Mouse (Mus musculus) midbrain, embryonic 12.5 days (tissue): Measurements from ENCODE around the gene Mgat5. TPM values are rescaled to one million over a fixed set of nuclear protein-coding genes. Genes with fewer than 3 reads are reported as not detected.

ENCODE experiments used
- ATAC-seq: fragments of 200-750 bp; cut with Nextera tagmentation; 2 replicates; pipeline ENCODE4 v1.8.0; 2017; ENCODE audit warnings: low read depth, moderate TSS enrichment, moderate library complexity; ENCODE audit not compliant: low FRiP score
- H3K27ac ChIP-seq: fragments of 300-500 bp; sonication (generic); replicated peaks from 2 replicates; pipeline ENCODE4 v1.5.1; 2016; ENCODE audit warnings: mild to moderate bottlenecking
- H3K27me3 ChIP-seq: fragments of 300-500 bp; sonication (generic); 2 replicates; pipeline ENCODE4 v1.6.1; 2016; ENCODE audit warnings: mild to moderate bottlenecking
- H3K36me3 ChIP-seq: fragments of 300-500 bp; sonication (generic); 2 replicates; pipeline ENCODE4 v1.6.1; 2016
- H3K4me1 ChIP-seq: fragments of 300-500 bp; sonication (generic); 2 replicates; pipeline ENCODE4 v1.6.1; 2016
- H3K4me2 ChIP-seq: fragments of 300-500 bp; sonication (generic); replicated peaks from 2 replicates; pipeline ENCODE4 v1.6.1; 2016; ENCODE audit warnings: mild to moderate bottlenecking, moderate library complexity
- H3K4me3 ChIP-seq: fragments of 300-500 bp; sonication (generic); 2 replicates; pipeline ENCODE4 v1.5.1; 2016; ENCODE audit warnings: mild to moderate bottlenecking
- H3K9ac ChIP-seq: fragments of 300-500 bp; sonication (generic); replicated peaks from 2 replicates; pipeline ENCODE4 v1.6.1; 2016; ENCODE audit warnings: mild to moderate bottlenecking, moderate library complexity
- H3K9me3 ChIP-seq: fragments of 300-500 bp; sonication (generic); 2 replicates; pipeline ENCODE4 v1.6.1; 2016; ENCODE audit warnings: mild to moderate bottlenecking
- WGBS: fragments of 180-500 bp; shearing (Covaris S2); methylation state at CpG from one replicate; pipeline ENCODE4 v1.1.7; 2016; 5-methylcytosine and 5-hydroxymethylcytosine counted together
- polyA plus RNA-seq: library from polyadenylated mRNA; unstranded; fragments of >200 nt; fragmentation: Nextera tagmentation; extraction: Ambion mirVana; gene quantifications from 2 replicates; pipeline ENCODE4 v1.2.1, GENCODE M21; 2016

The Mgat5 gene
- polyA plus RNA-seq, 1 experiment from 2014 or later, result 9.2 TPM

DNA sequence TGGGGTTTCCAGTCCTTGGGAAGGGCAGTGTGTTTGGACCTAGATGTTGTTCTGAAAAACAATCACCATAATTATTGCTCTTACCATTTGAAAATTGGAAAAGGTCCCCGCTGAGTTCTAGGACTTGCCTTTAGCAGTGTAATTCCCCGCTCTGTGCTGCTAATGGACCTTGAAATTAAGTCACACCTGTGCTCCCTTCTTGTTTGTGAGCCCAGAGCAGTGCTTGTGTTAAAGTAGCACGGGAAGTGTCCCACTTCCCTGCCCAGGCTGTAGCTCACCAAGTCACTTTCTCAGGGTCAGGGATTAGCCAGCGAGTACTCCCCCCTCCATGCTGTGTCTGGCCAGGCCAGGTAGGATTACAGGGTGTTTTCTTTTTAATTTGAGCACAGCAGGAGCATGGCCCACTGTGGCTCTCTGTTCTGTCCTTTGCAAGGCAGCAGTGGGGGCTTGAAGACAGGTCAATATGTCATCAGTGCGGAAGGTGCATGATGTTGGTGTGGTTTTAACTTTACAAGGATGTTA, 123.6 kb downstream of the Mgat5 start:
- Histone ChIP-seq H3K27me3 (no peaks in the 10 kb centered on the region), H3K4me1 (no peaks in the 10 kb centered on the region; the same call in 1 of the 2 replicates), H3K4me2 (no peak overlapping the region), H3K27ac (no peak overlapping the region), H3K9ac (no peak overlapping the region), H3K4me3 (no peak overlapping the region), H3K36me3 (peaks cover 3% of the 10 kb centered on the region; the same call in 1 of the 2 replicates), H3K9me3 (no peaks in the 10 kb centered on the region)
- ATAC-seq, result no peak
- 36% methylated on average over 5 of the region's 5 CpGs for WGBS

DNA sequence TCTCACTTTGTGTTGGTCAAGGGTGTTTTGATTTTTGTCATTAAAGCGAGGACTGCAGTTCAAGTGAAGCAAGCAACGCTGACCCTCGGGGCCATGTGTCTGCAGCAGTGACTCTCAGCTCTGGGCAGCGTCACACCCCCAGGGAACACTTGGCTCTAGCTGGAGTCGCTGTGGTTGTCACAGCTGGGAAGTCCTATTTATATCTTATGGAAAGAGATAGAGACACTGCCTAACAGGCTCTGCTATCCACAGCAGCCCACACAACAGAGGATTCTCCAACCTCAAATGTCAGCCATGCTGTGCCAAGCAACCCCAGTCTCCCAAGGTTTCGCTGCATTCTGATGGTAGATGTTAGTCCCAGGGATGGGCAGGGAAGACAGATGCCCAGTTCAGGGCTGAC, 125.0 kb downstream of the Mgat5 start:
- Histone ChIP-seq H3K9me3 (no peaks in the 10 kb centered on the region), H3K4me1 (no peaks in the 10 kb centered on the region; the same call in 1 of the 2 replicates), H3K36me3 (peaks cover 3% of the 10 kb centered on the region; the same call in 1 of the 2 replicates), H3K27me3 (no peaks in the 10 kb centered on the region), H3K27ac (no peak overlapping the region), H3K4me3 (no peak overlapping the region), H3K4me2 (no peak overlapping the region), H3K9ac (no peak overlapping the region)
- 89% methylated on average over 6 of the region's 6 CpGs for WGBS
- no peak for ATAC-seq

DNA sequence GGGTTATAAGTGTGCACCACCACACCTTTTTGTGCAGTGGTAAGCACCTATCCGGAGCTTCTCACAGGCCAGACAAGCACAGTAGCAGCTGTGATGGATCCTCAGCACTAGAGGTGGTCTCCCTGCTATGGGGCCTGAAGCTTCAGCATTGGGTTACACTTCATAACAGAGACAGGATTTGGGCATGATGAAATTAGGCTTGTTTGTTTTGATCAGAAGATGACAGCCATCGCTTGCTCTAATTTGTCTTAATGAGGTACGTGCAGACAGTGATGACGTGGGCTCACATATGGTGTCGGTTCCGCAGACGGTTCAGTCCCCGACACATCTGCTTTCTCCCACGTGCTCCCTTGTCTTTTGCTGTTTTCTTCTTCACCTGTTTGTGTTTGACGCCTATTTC, 132.9 kb downstream of the Mgat5 start:
- Histone ChIP-seq H3K4me1 (no peaks in the 10 kb centered on the region), H3K9me3 (no peaks in the 10 kb centered on the region), H3K9ac (no peak overlapping the region), H3K27me3 (no peaks in the 10 kb centered on the region), H3K4me3 (no peak overlapping the region), H3K27ac (no peak overlapping the region), H3K36me3 (no peaks in the 10 kb centered on the region), H3K4me2 (no peak overlapping the region)
- WGBS, result 92% methylated on average over 10 of the region's 10 CpGs
- no peak for ATAC-seq

DNA sequence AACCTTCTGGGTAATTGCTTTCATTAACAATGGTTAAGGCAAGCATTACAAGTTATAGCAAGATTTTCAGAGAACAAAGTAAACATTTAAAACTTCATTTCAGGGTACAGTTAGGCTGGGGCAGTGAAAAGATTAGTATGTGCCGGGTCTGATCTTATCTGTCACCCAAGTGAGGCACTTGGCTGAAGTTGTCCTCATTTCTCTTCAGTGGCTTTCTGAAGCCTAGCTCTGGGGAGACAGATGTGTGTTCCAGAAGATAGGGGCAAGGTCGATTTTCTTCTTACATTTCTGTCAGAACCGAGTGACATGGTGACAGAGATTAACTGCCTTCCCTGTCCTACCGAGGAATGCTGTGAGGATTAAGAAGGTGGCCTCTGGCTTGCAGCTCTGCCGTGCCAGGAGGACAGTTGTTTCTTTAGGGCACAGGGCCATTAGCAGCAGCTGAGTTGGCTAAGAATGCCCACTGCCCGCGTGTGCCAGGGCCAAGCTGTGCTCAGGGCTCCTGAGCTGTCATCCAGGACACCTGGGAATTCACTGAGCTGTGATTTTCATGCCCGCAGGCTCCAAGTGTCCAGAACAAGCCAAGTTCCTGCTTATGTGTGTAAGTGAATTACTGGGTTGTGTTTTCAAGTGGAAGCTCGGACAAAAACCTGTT, 134.1 kb downstream of the Mgat5 start:
- Histone ChIP-seq H3K4me1 (no peaks in the 10 kb centered on the region), H3K9ac (no peak overlapping the region), H3K27ac (no peak overlapping the region), H3K4me3 (no peak overlapping the region), H3K36me3 (no peaks in the 10 kb centered on the region), H3K4me2 (no peak overlapping the region), H3K9me3 (no peaks in the 10 kb centered on the region), H3K27me3 (no peaks in the 10 kb centered on the region)
- WGBS, result 64% methylated on average over 9 of the region's 9 CpGs
- no peak for ATAC-seq

DNA sequence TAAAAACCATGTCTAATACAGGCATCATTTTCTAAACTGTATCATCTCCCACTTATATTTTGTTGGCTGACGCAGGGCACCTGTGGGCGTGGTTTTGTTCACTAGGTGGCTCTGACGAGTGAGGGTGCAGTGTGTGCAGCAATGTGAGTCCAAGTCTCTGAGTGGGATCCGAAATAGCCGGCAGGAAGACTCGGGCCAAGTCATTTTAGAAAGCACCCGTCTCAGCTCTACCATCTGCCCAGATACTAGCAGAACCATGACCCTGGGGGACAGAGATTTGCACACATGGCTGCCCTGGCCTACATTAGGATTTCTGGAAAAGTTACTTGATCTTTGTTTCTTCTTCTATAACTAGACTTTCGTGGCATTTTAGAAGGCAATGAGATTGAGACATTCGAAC, 135.5 kb downstream of the Mgat5 start:
- H3K27me3 ChIP-seq, result no peaks in the 10 kb centered on the region
- no peaks in the 10 kb centered on the region for H3K4me1 ChIP-seq
- no peak overlapping the region for H3K9ac ChIP-seq
- ATAC-seq, result no peak
- no peaks in the 10 kb centered on the region for H3K36me3 ChIP-seq
- no peak overlapping the region for H3K4me2 ChIP-seq
- no peak overlapping the region for H3K27ac ChIP-seq
- 92% methylated on average over 9 of the region's 9 CpGs for WGBS
- no peak overlapping the region for H3K4me3 ChIP-seq
- H3K9me3 ChIP-seq, result no peaks in the 10 kb centered on the region

DNA sequence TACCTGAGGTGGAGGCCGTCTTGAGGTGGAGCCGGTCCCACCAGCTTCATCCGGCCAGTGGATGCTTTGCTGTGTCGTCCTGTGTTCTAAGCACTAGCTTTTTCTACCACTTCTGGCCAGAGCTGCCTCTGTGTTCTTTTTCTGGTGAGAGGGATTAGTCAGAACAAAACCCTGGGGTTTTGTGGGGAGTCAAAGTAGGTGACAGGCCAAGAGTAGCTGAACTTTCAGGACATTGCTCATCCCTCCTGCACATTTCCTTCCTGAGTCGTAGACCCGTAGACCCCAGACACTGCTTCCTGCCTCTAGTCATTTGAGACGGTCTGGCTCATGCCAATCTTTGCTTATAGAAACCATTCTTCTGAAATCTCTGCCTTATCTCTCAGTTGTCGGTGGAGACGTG, 140.1 kb downstream of the Mgat5 start:
- ATAC-seq, result no peak
- Histone ChIP-seq H3K4me2 (no peak overlapping the region), H3K36me3 (no peaks in the 10 kb centered on the region), H3K4me3 (no peak overlapping the region), H3K27ac (no peak overlapping the region), H3K4me1 (no peaks in the 10 kb centered on the region), H3K9me3 (no peaks in the 10 kb centered on the region), H3K27me3 (no peaks in the 10 kb centered on the region), H3K9ac (no peak overlapping the region)
- WGBS, result 76% methylated on average over 9 of the region's 9 CpGs

DNA sequence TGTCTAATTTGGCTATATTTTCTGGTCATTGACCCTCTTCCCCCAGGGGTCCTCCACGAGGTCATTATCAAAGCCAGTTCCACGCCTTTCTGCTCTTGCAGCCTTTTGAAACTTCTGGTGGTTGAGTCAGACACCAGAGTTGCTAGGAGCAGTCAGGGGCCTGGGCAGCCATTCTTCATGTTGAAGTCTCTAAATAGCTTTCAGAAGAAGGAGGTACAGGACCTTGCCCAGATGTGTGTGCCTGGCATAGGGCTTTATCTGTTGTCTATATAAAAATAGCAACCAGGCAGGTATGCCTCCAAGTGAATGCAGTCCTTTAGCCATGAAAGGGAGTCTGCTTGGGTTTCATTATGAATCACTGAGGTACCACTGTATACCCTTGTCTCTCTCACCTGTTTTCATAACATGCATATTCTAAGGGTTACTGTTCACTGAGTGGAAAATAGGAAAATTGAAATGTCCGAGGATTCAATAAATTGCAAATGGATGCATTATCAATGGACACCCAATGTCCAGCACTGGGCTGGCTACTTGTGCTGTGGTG, 141.9 kb downstream of the Mgat5 start:
- Histone ChIP-seq H3K4me1 (no peaks in the 10 kb centered on the region), H3K27me3 (no peaks in the 10 kb centered on the region), H3K9ac (no peak overlapping the region), H3K36me3 (no peaks in the 10 kb centered on the region), H3K9me3 (no peaks in the 10 kb centered on the region), H3K27ac (no peak overlapping the region), H3K4me2 (no peak overlapping the region), H3K4me3 (no peak overlapping the region)
- WGBS, result 71% methylated on average over 3 of the region's 3 CpGs
- ATAC-seq, result no peak

DNA sequence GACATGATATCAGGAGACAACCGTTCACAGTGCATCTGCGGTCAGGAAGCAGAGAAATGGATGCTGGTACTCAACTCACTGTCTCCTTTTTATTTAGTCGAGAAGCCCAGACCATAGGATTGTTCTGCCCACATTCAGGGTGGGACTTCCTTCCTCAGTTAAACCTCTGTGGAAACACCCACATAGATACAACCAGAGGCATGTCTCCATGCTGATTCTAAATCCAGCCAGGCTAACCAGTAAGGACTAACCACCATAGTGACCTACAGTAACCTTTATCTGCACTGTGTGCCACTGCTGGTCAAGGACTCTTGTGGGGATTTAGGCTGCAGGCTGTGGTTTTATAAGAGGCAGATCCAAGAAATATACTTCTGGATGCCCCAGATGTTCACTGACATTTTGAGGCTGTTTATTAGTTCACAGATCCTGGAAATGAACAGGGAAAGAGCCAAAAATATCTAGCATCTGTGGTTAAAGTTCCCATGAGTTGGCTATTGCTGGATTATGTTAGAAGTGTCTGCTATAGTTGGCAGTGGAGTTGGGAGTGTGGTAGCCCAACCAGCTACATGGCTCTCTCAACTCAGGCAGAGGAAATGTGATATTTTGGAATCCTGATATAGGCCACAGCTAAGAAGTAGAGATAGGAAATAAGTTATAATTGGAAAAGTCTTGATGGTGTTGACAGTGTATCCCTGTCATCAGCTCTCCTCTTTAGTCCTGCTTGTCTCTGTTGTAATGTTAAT, 143.2 kb downstream of the Mgat5 start:
- Histone ChIP-seq H3K27me3 (no peaks in the 10 kb centered on the region), H3K9me3 (no peaks in the 10 kb centered on the region), H3K36me3 (no peaks in the 10 kb centered on the region), H3K4me2 (no peak overlapping the region), H3K9ac (no peak overlapping the region), H3K4me1 (no peaks in the 10 kb centered on the region), H3K27ac (no peak overlapping the region), H3K4me3 (no peak overlapping the region)
- WGBS, result 92% methylated on average over 3 of the region's 3 CpGs
- no peak for ATAC-seq

DNA sequence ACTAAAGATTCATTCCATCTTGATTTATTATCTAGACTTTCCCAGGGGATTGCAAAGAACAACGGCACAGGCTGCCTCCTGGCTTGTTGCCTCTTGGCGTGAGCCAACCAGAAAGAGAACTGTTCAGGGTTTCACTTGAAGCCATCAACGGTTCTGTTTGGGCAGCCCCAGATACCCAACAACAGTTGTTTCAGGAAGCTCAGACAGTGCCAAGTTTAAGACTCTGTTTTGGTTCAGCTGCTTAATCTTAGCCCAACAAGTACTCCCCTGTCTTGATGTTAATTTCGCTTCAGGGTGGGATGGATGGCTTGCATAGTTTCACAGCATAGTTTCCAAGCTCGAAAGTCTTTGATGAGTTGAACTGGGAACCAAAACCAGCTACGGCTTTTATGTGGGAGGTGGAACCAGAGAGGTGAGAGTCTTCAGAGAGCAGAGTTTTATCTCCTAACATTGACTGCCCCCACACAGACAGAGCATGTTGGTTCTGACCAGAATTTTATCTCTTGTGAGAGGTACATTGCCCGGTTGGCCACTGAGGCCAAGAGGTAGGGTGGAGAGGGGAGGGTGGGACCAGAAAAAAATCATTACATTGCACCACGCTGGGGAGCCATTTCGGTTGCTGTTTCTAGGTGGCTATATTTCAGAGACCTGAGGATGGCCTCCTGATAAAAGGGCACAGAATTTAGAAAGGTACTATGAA, 144.0 kb downstream of the Mgat5 start:
- Histone ChIP-seq H3K4me1 (peaks cover 2% of the 10 kb centered on the region; the same call in 1 of the 2 replicates), H3K9me3 (no peaks in the 10 kb centered on the region), H3K36me3 (no peaks in the 10 kb centered on the region), H3K27ac (no peak overlapping the region), H3K27me3 (no peaks in the 10 kb centered on the region), H3K9ac (no peak overlapping the region), H3K4me3 (no peak overlapping the region), H3K4me2 (no peak overlapping the region)
- ATAC-seq, result no peak
- WGBS, result 89% methylated on average over 9 of the region's 9 CpGs

DNA sequence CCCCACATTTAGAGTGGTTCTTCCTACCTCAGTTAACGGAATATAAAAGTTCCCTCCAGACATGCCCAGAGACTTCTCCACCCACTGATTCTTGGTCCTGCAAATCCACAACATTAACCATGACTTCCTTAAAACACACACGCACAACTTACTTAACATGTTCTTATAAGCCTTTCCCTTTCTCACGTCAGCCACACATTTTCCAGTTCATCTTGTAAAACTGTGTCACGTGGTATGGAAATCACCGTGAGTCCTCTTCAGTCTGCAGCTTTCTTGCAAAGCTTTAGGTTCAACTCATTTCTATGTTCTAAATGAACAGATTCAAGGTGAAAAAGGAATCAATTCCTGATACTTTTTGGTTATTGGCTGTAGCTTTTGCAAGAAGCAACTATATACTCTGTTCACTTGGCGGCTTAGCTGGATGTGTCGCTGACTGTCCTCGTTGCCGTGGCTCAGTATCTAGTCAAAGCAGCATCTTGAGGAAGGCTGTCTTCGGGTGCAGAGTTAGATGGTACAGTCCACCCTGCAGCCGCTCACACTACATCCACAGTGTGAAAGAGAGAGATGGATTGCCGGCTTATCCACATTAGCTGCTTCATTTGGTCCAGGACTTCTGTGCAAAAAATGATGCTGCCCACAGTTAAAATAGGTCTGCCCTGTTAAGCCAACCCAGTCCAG, 146.7 kb downstream of the Mgat5 start:
- H3K4me3 ChIP-seq, result no peak overlapping the region
- H3K9me3 ChIP-seq, result no peaks in the 10 kb centered on the region
- no peak overlapping the region for H3K27ac ChIP-seq
- H3K27me3 ChIP-seq, result no peaks in the 10 kb centered on the region
- H3K4me2 ChIP-seq, result no peak overlapping the region
- 92% methylated on average over 12 of the region's 12 CpGs for WGBS
- no peak for ATAC-seq
- no peak overlapping the region for H3K9ac ChIP-seq
- no peaks in the 10 kb centered on the region for H3K36me3 ChIP-seq
- H3K4me1 ChIP-seq, result peaks cover 2% of the 10 kb centered on the region; the same call in 1 of the 2 replicates

DNA sequence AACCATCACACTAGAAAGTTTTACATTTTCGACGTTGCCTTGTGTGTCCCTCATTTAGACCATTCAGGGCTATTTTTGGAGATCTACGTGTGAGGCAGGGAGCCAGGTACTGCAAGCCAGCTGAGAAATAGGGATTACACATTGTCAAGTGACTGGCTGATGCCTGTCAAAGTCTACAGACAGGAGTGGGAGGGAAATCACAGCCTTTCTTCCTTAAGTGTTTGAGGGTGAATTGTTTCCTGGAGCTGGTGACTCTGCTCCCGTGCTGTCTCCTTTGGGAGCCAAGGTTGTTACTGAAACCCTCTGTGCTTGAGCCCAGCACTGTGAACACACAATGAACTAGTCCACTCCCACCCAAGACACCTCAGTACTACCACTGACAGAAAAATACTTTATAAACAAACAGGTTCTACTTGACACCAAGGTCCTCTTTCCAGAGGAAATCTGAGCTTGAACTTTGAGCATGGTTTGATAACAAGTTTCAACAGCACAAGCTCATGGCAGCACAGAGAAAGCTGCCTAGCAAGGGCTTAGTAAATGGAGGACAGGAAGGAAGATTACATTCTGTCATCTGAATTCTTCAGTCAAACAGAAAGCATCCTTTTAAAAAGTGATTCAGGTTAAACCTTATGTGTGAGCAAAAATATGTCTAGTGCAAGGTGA, 147.4 kb downstream of the Mgat5 start:
- no peak for ATAC-seq
- 79% methylated on average over 4 of the region's 4 CpGs for WGBS
- H3K36me3 ChIP-seq, result no peaks in the 10 kb centered on the region
- no peaks in the 10 kb centered on the region for H3K27me3 ChIP-seq
- no peak overlapping the region for H3K4me3 ChIP-seq
- H3K9ac ChIP-seq, result no peak overlapping the region
- H3K4me1 ChIP-seq, result peaks cover 2% of the 10 kb centered on the region; the same call in 1 of the 2 replicates
- H3K4me2 ChIP-seq, result no peak overlapping the region
- no peak overlapping the region for H3K27ac ChIP-seq
- no peaks in the 10 kb centered on the region for H3K9me3 ChIP-seq
